Mouse (Mus musculus) spleen, adult 2 months (tissue): Measurements from ENCODE around the gene Ms4a6d. TPM values are rescaled to one million over a fixed set of nuclear protein-coding genes. Genes with fewer than 3 reads are reported as not detected.
A peak's percentile ranks its signal among the peaks of the same experiment; 100 is the strongest.
"Not testable (repeated sequence)": the region's sequence is repeated elsewhere in the genome, so short reads cannot be mapped to it uniquely, and the experiment has no call there.

Experiments
- DNase-seq, 2 experiments: peaks; one replicate each; pipeline versions ENCODE4 v3.0.0 to v3.0.0-alpha.2; 2012 to 2021; ENCODE audit warnings: low spot score in 2 of 2, low read depth in 1 of 2
- H3K27ac ChIP-seq: fragments of 200-500 bp; 2 replicates; pipeline ENCODE4 v1.5.1; 2012; ENCODE audit warnings: low read length, inconsistent platforms; ENCODE audit not compliant: insufficient read depth
- H3K27me3 ChIP-seq: fragments of 200-500 bp; 2 replicates; pipeline ENCODE4 v1.6.1; 2012; ENCODE audit warnings: mild to moderate bottlenecking, moderate library complexity, low read length, inconsistent platforms; ENCODE audit not compliant: control insufficient read depth, insufficient read depth
- H3K36me3 ChIP-seq: fragments of 200-500 bp; 2 replicates; pipeline ENCODE4 v1.6.1; 2012; ENCODE audit warnings: mild to moderate bottlenecking, low read length, inconsistent platforms; ENCODE audit not compliant: control insufficient read depth, insufficient read depth
- H3K4me1 ChIP-seq: fragments of 200-500 bp; 2 replicates; pipeline ENCODE4 v1.6.1; 2011; ENCODE audit warnings: inconsistent platforms; ENCODE audit not compliant: control insufficient read depth, insufficient read depth, insufficient read length
- H3K4me3 ChIP-seq: fragments of 200-500 bp; 2 replicates; pipeline ENCODE4 v1.5.1; 2011; ENCODE audit warnings: mild to moderate bottlenecking, inconsistent platforms; ENCODE audit not compliant: insufficient read depth, insufficient read length; ENCODE audit errors: extremely low read depth
- CTCF ChIP-seq: fragments of 200-500 bp; IDR thresholded peaks from 2 replicates; pipeline ENCODE4 v1.5.1; 2011; ENCODE audit warnings: mild to moderate bottlenecking, inconsistent platforms; ENCODE audit not compliant: insufficient read depth, insufficient read length, insufficient replicate concordance; ENCODE audit errors: extremely low read depth
- POLR2A ChIP-seq: fragments of 200-500 bp; IDR thresholded peaks from 2 replicates; pipeline ENCODE4 v1.6.1; 2011; ENCODE audit warnings: low read depth, low read length, inconsistent platforms
- WGBS: fragments of 180-500 bp; shearing (Covaris S2); methylation state at CpG from one replicate; pipeline ENCODE4 v1.1.7; 2018; 5-methylcytosine and 5-hydroxymethylcytosine counted together
- polyA plus RNA-seq: library from polyadenylated mRNA; depleted of rRNA; stranded (reverse); fragments of >200 nt; gene quantifications from 2 replicates; pipeline ENCODE4 v1.2.3, GENCODE M21; 2012; rRNA removed

Gene Ms4a6d
- polyA plus RNA-seq, 1 experiment = 3.9 TPM

DNA sequence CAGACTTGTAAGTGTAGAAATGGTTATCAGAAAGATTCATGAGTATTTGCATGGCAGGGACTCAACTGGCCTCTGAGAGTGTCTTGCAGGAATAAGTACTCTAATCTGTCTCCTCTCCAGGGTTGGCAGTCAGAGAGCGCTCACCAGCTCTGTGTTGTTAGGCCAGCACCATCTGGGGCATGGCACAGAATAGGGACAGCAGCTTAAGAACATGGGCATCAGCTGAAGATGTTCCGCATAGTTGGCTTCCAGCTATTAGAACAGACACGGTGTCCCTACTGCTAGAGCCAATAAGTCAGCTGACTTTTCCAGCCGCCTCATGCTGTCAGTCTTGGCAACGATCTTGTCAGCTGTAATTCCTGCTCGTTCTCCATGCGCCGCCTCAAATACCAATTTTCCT lies 29.7 kb downstream of the Ms4a6d start:
- H3K36me3 ChIP-seq = no peaks in the 10 kb centered on the region
- no peak overlapping the region for H3K4me3 ChIP-seq
- no peaks in the 10 kb centered on the region for H3K27me3 ChIP-seq
- no peak for DNase-seq
- H3K4me1 ChIP-seq = no peaks in the 10 kb centered on the region
- WGBS = 95% methylated on average over 8 of the region's 8 CpGs
- TF ChIP-seq CTCF (no peak), POLR2A (no peak)
- no peak overlapping the region for H3K27ac ChIP-seq

- not testable (repeated sequence) for H3K36me3 ChIP-seq, DNase-seq, H3K4me3 ChIP-seq, H3K4me1 ChIP-seq, H3K27ac ChIP-seq, H3K27me3 ChIP-seq
Observed at GRCm38 (mm10) chr19:11559560-11559959, 45.1 kb downstream of the Ms4a6d start.

DNA sequence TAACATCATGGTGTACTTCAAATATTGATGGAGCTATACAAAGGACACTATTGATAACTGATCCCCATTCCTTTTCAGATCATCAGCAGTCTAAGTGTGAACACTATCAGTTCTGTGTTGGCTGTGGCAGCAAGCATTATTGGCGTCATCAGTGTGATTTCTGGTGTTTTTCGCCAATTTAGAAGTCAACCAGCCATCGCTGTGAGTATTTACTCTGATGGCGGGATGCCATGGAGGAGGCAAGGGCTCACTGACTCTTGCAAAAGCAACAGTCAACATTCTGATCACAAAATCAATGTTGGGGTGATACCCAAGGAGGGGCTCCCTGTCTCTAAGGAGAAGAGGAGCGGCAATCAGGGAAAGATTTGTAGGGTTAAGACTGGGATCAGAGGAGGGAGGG lies 49.9 kb downstream of the Ms4a6d start:
- no peaks in the 10 kb centered on the region for H3K4me1 ChIP-seq
- DNase-seq = no peak
- WGBS = 95% methylated on average over 5 of the region's 5 CpGs
- no peak for TF ChIP-seq POLR2A
- TF ChIP-seq CTCF = no peak
- no peaks in the 10 kb centered on the region for H3K27me3 ChIP-seq
- H3K4me3 ChIP-seq = no peak overlapping the region
- H3K36me3 ChIP-seq = no peaks in the 10 kb centered on the region
- no peak overlapping the region for H3K27ac ChIP-seq

DNA sequence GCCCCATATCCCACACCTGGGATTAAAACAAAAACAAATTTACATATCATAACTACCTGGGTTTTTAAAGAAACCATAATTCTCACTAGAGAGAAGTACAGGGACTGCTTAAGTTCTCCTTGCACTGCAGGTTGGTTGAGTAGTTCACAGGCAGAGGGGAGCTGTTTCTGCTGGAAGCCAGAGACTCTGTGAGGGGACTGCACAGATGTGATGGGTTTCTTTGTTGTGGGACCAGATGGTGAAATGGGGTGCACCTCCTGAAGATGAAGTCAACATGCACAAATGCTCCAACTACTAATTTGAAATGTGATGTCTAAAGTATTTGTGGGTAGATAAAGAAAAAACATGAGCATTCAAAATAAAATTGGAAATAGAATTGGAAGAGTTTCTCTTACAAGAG lies 56.7 kb downstream of the Ms4a6d start:
- no peak overlapping the region for H3K27ac ChIP-seq
- H3K27me3 ChIP-seq = no peaks in the 10 kb centered on the region
- no peak for TF ChIP-seq POLR2A
- TF ChIP-seq CTCF = no peak
- no peak for DNase-seq
- no peak overlapping the region for H3K4me3 ChIP-seq
- no peaks in the 10 kb centered on the region for H3K4me1 ChIP-seq
- H3K36me3 ChIP-seq = no peaks in the 10 kb centered on the region

- H3K27ac ChIP-seq, H3K27me3 ChIP-seq, H3K4me1 ChIP-seq, H3K4me3 ChIP-seq, H3K36me3 ChIP-seq, DNase-seq: not testable (repeated sequence)
- WGBS = 67% methylated on average over 2 of the region's 2 CpGs
Observed at GRCm38 (mm10) chr19:11544383-11544782, 60.3 kb downstream of the Ms4a6d start.

GRCm38 (mm10) chr19:11540166-11540821 lies 64.4 kb downstream of the Ms4a6d start:
- H3K27ac ChIP-seq = peak overlapping the region; percentile 66
- H3K36me3 ChIP-seq, H3K4me1 ChIP-seq, H3K27me3 ChIP-seq, H3K4me3 ChIP-seq: not testable (repeated sequence)
- WGBS = 5% methylated on average over 1 of the region's 1 CpGs
- DNase-seq = peak; percentile 58 to 60

DNA sequence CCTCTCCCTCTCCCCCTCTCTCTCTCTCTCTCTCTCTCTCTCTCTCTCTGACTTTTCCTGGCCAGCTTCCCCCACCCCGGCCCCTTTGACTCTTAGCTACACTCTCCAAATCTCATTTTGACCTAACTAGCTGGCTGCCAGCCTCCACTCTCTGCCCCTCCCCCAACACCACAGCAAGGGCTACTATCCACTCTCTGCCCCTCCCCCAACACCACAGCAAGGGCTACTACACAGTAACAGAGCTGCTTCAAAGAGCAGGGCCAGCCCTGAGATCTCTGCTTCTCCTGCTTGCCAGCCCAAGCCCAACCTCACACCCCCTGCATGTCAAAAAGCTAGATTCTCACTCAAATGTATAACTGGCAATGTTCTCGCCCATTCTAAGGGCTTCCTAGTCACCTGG lies 67.3 kb downstream of the Ms4a6d start:
- DNase-seq = no peak
- H3K4me1 ChIP-seq = peaks cover 8% of the 10 kb centered on the region
- no peak overlapping the region; the same call in 1 of the 2 replicates for H3K4me3 ChIP-seq
- 74% methylated on average over 2 of the region's 2 CpGs for WGBS
- H3K27me3 ChIP-seq = no peaks in the 10 kb centered on the region
- no peak overlapping the region for H3K27ac ChIP-seq
- TF ChIP-seq POLR2A (no peak), CTCF (no peak)
- no peaks in the 10 kb centered on the region; the same call in 1 of the 2 replicates for H3K36me3 ChIP-seq

Other genes starting within 250 kb of the Ms4a6d start
- gene Ms4a4a, start 229.3 kb downstream of the Ms4a6d start, polyA plus RNA-seq = 0.45 and 0.83 TPM in 2 replicates
- gene Ms4a4c, start 200.1 kb downstream of the Ms4a6d start, polyA plus RNA-seq = 8.5 and 9.4 TPM in 2 replicates
- 44.9 and 62.0 TPM in 2 replicates for gene Ms4a4b, start 161.3 kb downstream of the Ms4a6d start, polyA plus RNA-seq
- 8.9 and 12.2 TPM in 2 replicates for gene Ms4a6c, start 135.5 kb downstream of the Ms4a6d start, polyA plus RNA-seq
- gene Gm8369, start 118.9 kb downstream of the Ms4a6d start, polyA plus RNA-seq = 35.9 and 38.1 TPM in 2 replicates
- gene Ms4a6b, start 88.3 kb downstream of the Ms4a6d start, polyA plus RNA-seq = 27.9 and 34.8 TPM in 2 replicates
- gene Ms4a4d, start 68.0 kb downstream of the Ms4a6d start, polyA plus RNA-seq = 8.6 and 10.2 TPM in 2 replicates
- 0.12 and 0.14 TPM in 2 replicates for gene Ms4a2, start 18.9 kb upstream of the Ms4a6d start, polyA plus RNA-seq
- gene Ms4a3, start 36.0 kb upstream of the Ms4a6d start, polyA plus RNA-seq = 1.2 and 1.7 TPM in 2 replicates
- gene Oosp2, start 55.7 kb upstream of the Ms4a6d start, polyA plus RNA-seq = not detected in 2 replicates
- gene Oosp1, start 86.3 kb upstream of the Ms4a6d start, polyA plus RNA-seq = 2.2 and 2.5 TPM in 2 replicates
- not detected in 2 replicates for gene Oosp3, start 92.2 kb upstream of the Ms4a6d start, polyA plus RNA-seq
- not detected in 2 replicates for gene Gif, start 142.7 kb upstream of the Ms4a6d start, polyA plus RNA-seq
- 4.1 and 5.4 TPM in 2 replicates for gene Mrpl16, start 165.5 kb upstream of the Ms4a6d start, polyA plus RNA-seq
- 1.9 and 2.0 TPM in 2 replicates for gene Stx3, start 214.6 kb upstream of the Ms4a6d start, polyA plus RNA-seq
- not detected in 2 replicates for gene Olfr1417, start 234.4 kb upstream of the Ms4a6d start, polyA plus RNA-seq